8 mouse cellular contexts compared by ENCODE assay signal in genomic region chr7:79710831-79711230, GRCm38 (mm10). TPM values are rescaled to one million over a fixed set of nuclear protein-coding genes. Genes with fewer than 3 reads are reported as not detected.
A peak's percentile ranks its signal among the peaks of the same experiment; 100 is the strongest.
DNase-seq lines count a peak whose midpoint lies in the region; ATAC-seq and TF ChIP-seq lines count a peak whose summit lies in the region.

No protein-coding gene starts in this region.

- peaks cover 31% of the 10 kb centered on the region for H3K27me3 ChIP-seq in heart, embryonic 15.5 days
- H3K27me3 ChIP-seq in limb, embryonic 15.5 days, result peaks cover 25% of the 10 kb centered on the region

- intact Hi-C loops in heart, postnatal 36 days (cut with DNase I), result no loop called here
- intact Hi-C loops in gastrocnemius, postnatal 14 days (cut with DNase I; ENCODE audit: low total_unique reads), result no loop called here

- H3K9ac ChIP-seq in heart, embryonic 15.5 days, result no peak overlapping the region
- H3K9ac ChIP-seq in ES-E14 (ENCODE audit: insufficient read depth, low read depth, low read length, poor library complexity, severe bottlenecking), result peak overlapping the region; percentile 8; the same call in 1 of the 2 replicates
- H3K9ac ChIP-seq in limb, embryonic 15.5 days, result no peak overlapping the region

- in situ Hi-C loops in ES-E14 (cut with MboI; ENCODE audit: low sequenced_read_pairs in 2 of 2, unreplicated experiment in 2 of 2), result no loop called here

- no peaks in the 10 kb centered on the region for H3K9me3 ChIP-seq in heart, embryonic 15.5 days (replicated peaks)
- H3K9me3 ChIP-seq in ES-E14 (ENCODE audit: control insufficient read depth, insufficient read depth, low read depth, low read length), result no peaks in the 10 kb centered on the region
- no peaks in the 10 kb centered on the region for H3K9me3 ChIP-seq in limb, embryonic 15.5 days

- WGBS in heart, embryonic 15.5 days, result 51% methylated on average over 17 of the region's 17 CpGs
- 48% methylated on average over 17 of the region's 17 CpGs for WGBS in limb, embryonic 15.5 days

- H3K36me3 ChIP-seq in heart, embryonic 15.5 days, result peaks cover 10% of the 10 kb centered on the region; the same call in 1 of the 2 replicates
- H3K36me3 ChIP-seq in ES-E14 (ENCODE audit: control insufficient read depth, insufficient read depth, low read length, poor library complexity, severe bottlenecking), result peaks cover 8% of the 10 kb centered on the region; the same call in 1 of the 2 replicates
- peaks cover 44% of the 10 kb centered on the region for H3K36me3 ChIP-seq in limb, embryonic 15.5 days

- peaks cover 14% of the 10 kb centered on the region for H3K4me1 ChIP-seq in heart, embryonic 15.5 days (replicated peaks)
- H3K4me1 ChIP-seq in ES-E14 (ENCODE audit: control insufficient read depth in 2 of 2, insufficient read depth in 2 of 2, low read length in 2 of 2, poor library complexity in 1 of 2), result peaks cover 1 to 3% of the 10 kb centered on the region in 2 experiments; a peak in 1 of 4 replicates
- H3K4me1 ChIP-seq in limb, embryonic 15.5 days, result peaks cover 17% of the 10 kb centered on the region

- no peak for ATAC-seq in heart, embryonic 15.5 days (replicated peaks; ENCODE audit: insufficient number of reproducible peaks, insufficient read depth, low FRiP score, low read depth)
- 0 out of 2 replicates have a peak, but pooled peaks have one; percentile 12 for ATAC-seq in erythroblast, adult 5-6 weeks (replicated peaks; ENCODE audit: low FRiP score, poor library complexity, severe bottlenecking)
- ATAC-seq in limb, embryonic 15.5 days (ENCODE audit: insufficient number of reproducible peaks, low FRiP score, low TSS enrichment, low read depth), result no peak

- peak overlapping the region; percentile 88 for H3K4me2 ChIP-seq in heart, embryonic 15.5 days
- H3K4me2 ChIP-seq in limb, embryonic 15.5 days, result no peak overlapping the region; the same call in 1 of the 2 replicates

- H3K27ac ChIP-seq in heart, embryonic 15.5 days, result no peak overlapping the region
- H3K27ac ChIP-seq in ES-E14 (ENCODE audit: insufficient read depth, low read depth, low read length, poor library complexity, severe bottlenecking), result no peak overlapping the region
- no peak overlapping the region for H3K27ac ChIP-seq in limb, embryonic 15.5 days

- H3K4me3 ChIP-seq in heart, embryonic 15.5 days, result peak overlapping the region; percentile 51; the same call in 1 of the 2 replicates
- H3K4me3 ChIP-seq in ES-E14 (ENCODE audit: insufficient read depth in 1 of 2, low read depth in 1 of 2, low read length in 2 of 2, poor library complexity in 1 of 2, severe bottlenecking in 1 of 2), result peak overlapping the region; percentile 60 to 62
- H3K4me3 ChIP-seq in limb, embryonic 15.5 days, result peak overlapping the region; percentile 39; the same call in 1 of the 2 replicates

- no peak for DNase-seq in heart, postnatal 36 days
- DNase-seq in ES-E14 (ENCODE audit: low read depth, low spot score), result no peak
- DNase-seq in gastrocnemius, postnatal 14 days, result no peak
- DNase-seq in layer of hippocampus, adult 9-10 months (ENCODE audit: low spot score), result no peak
- no peak for DNase-seq in embryo, embryonic 9.5 days (ENCODE audit: extremely low spot score)

TF ChIP-seq in ES-E14, 5 proteins besides CTCF, POLR2A, EP300 and RAD21:
- TF ChIP-seq CHD2 (IDR thresholded peaks at IDR 0.05; ENCODE audit: low read depth, low read length) (no peak), ZNF384 (IDR thresholded peaks at IDR 0.05; ENCODE audit: low read depth, low read length) (no peak)

RNA-seq across cellular contexts. Expression of gene Kif7, which starts 4.7 kb away (rescaled TPM):
- 1.6 and 2.8 TPM in 2 replicates for polyA plus RNA-seq in heart, embryonic 15.5 days (2015; fragmentation: Nextera tagmentation; extraction: Ambion mirVana)
- 1 to 10 TPM; 1.4 to 2.0 TPM for total RNA-seq in heart, postnatal 36 days (2021)
- total RNA-seq in ES-E14 (2012; rRNA removed), result 9.2 and 12.3 TPM in 2 replicates
- total RNA-seq in erythroblast, adult 5-6 weeks (2015; ENCODE audit: low replicate concordance), result 0.42 TPM in 1 of 2 replicates, not detected in the other
- total RNA-seq in erythroblast, adult 5-6 weeks (2017; ENCODE audit: low replicate concordance), result 0.09 TPM in 1 of 2 replicates, not detected in the other
- 4.8 and 6.2 TPM in 2 replicates for polyA plus RNA-seq in limb, embryonic 15.5 days (2015; fragmentation: Nextera tagmentation; extraction: Ambion mirVana)
- 1 to 10 TPM; 1.2 to 1.5 TPM for total RNA-seq in gastrocnemius, postnatal 14 days (2021)

RNA-seq across cellular contexts. Expression of gene Plin1, which starts 21.9 kb away (rescaled TPM):
- polyA plus RNA-seq in heart, embryonic 15.5 days (2015; fragmentation: Nextera tagmentation; extraction: Ambion mirVana), result not detected in 2 replicates
- total RNA-seq in heart, postnatal 36 days (2021), result 10 to 100 TPM in 1 of 2 experiments, 1 to 10 TPM in 1; 2.2 to 12.4 TPM
- total RNA-seq in ES-E14 (2012; rRNA removed), result 0.18 TPM in 1 of 2 replicates, not detected in the other
- total RNA-seq in erythroblast, adult 5-6 weeks (2015; ENCODE audit: low replicate concordance), result not detected in 2 replicates
- total RNA-seq in erythroblast, adult 5-6 weeks (2017; ENCODE audit: low replicate concordance), result not detected in 2 replicates
- polyA plus RNA-seq in limb, embryonic 15.5 days (2015; fragmentation: Nextera tagmentation; extraction: Ambion mirVana), result 0.26 TPM in 1 of 2 replicates, not detected in the other
- 1 to 10 TPM in 1 of 2 experiments, under 1 TPM in 1; 0.49 to 4.4 TPM for total RNA-seq in gastrocnemius, postnatal 14 days (2021)

RNA-seq across cellular contexts. Expression of gene Pex11a, which starts 32.1 kb away (rescaled TPM):
- polyA plus RNA-seq in heart, embryonic 15.5 days (2015; fragmentation: Nextera tagmentation; extraction: Ambion mirVana), result 5.9 and 8.6 TPM in 2 replicates
- total RNA-seq in heart, postnatal 36 days (2021), result 10 to 100 TPM; 17.1 to 17.4 TPM
- 4.3 and 6.1 TPM in 2 replicates for total RNA-seq in ES-E14 (2012; rRNA removed)
- not detected in 2 replicates for total RNA-seq in erythroblast, adult 5-6 weeks (2015; ENCODE audit: low replicate concordance)
- total RNA-seq in erythroblast, adult 5-6 weeks (2017; ENCODE audit: low replicate concordance), result 0.51 TPM in 1 of 2 replicates, not detected in the other
- polyA plus RNA-seq in limb, embryonic 15.5 days (2015; fragmentation: Nextera tagmentation; extraction: Ambion mirVana), result 8.3 and 10.5 TPM in 2 replicates
- 1 to 10 TPM; 4.9 to 5.4 TPM for total RNA-seq in gastrocnemius, postnatal 14 days (2021)

RNA-seq across cellular contexts. Expression of gene Wdr93, which starts 32.1 kb away (rescaled TPM):
- 0.27 and 0.33 TPM in 2 replicates for polyA plus RNA-seq in heart, embryonic 15.5 days (2015; fragmentation: Nextera tagmentation; extraction: Ambion mirVana)
- under 1 TPM in 1 of 2 experiments, not detected in 1; 0.14 TPM for total RNA-seq in heart, postnatal 36 days (2021)
- 0.58 and 0.71 TPM in 2 replicates for total RNA-seq in ES-E14 (2012; rRNA removed)
- not detected in 2 replicates for total RNA-seq in erythroblast, adult 5-6 weeks (2015; ENCODE audit: low replicate concordance)
- not detected in 2 replicates for total RNA-seq in erythroblast, adult 5-6 weeks (2017; ENCODE audit: low replicate concordance)
- 0.25 TPM in 1 of 2 replicates, not detected in the other for polyA plus RNA-seq in limb, embryonic 15.5 days (2015; fragmentation: Nextera tagmentation; extraction: Ambion mirVana)
- not detected for total RNA-seq in gastrocnemius, postnatal 14 days (2021)

RNA-seq across cellular contexts. Expression of gene Ticrr, which starts 50.8 kb away (rescaled TPM):
- polyA plus RNA-seq in heart, embryonic 15.5 days (2015; fragmentation: Nextera tagmentation; extraction: Ambion mirVana), result 4.3 and 7.0 TPM in 2 replicates
- total RNA-seq in heart, postnatal 36 days (2021), result under 1 TPM; 0.11 to 0.19 TPM
- total RNA-seq in ES-E14 (2012; rRNA removed), result 46.3 and 56.8 TPM in 2 replicates
- 11.9 and 15.3 TPM in 2 replicates for total RNA-seq in erythroblast, adult 5-6 weeks (2015; ENCODE audit: low replicate concordance)
- 9.0 and 12.8 TPM in 2 replicates for total RNA-seq in erythroblast, adult 5-6 weeks (2017; ENCODE audit: low replicate concordance)
- 6.4 and 7.6 TPM in 2 replicates for polyA plus RNA-seq in limb, embryonic 15.5 days (2015; fragmentation: Nextera tagmentation; extraction: Ambion mirVana)
- total RNA-seq in gastrocnemius, postnatal 14 days (2021), result under 1 TPM; 0.55 to 0.62 TPM
